Mouse (Mus musculus): ENCODE measurements around the gene Dhrs9.

DNA sequence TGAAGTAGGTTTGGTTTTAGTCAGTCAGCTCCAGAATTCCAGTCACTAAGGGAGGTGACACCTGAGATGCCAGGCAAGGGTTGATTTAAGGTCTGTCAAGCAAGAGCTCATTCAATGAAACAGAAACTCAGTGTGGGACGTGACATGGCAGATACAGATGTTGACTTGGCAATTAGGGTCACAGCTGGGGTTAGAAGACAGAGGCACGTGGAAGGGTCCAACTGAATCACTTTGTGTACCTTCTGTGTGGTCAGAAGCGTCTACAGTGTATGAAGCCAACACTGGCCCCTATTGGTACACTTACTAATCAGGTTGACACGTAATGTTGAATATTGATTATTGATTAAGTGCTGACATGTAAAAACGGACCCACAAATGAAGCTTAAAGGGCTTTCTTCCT, 44.6 kb downstream of the Dhrs9 start:
- no peak for TF ChIP-seq POLR2A (IDR thresholded peaks at IDR 0.05; ENCODE audit: control insufficient read depth, extremely low read depth, insufficient read depth, low read length, poor library complexity)
- TF ChIP-seq CTCF (IDR thresholded peaks at IDR 0.05; ENCODE audit: borderline replicate concordance, control insufficient read depth, extremely low read depth, insufficient read depth, low read length, poor library complexity): no peak

Measured in thymus, adult 2 months (tissue).